Mouse (Mus musculus): ENCODE data around the gene Pno1. TPM values are rescaled to one million over a fixed set of nuclear protein-coding genes. Genes with fewer than 3 reads are reported as not detected.

Pno1 gene
- polyA plus RNA-seq, 1 experiment = 67.2 TPM

DNA sequence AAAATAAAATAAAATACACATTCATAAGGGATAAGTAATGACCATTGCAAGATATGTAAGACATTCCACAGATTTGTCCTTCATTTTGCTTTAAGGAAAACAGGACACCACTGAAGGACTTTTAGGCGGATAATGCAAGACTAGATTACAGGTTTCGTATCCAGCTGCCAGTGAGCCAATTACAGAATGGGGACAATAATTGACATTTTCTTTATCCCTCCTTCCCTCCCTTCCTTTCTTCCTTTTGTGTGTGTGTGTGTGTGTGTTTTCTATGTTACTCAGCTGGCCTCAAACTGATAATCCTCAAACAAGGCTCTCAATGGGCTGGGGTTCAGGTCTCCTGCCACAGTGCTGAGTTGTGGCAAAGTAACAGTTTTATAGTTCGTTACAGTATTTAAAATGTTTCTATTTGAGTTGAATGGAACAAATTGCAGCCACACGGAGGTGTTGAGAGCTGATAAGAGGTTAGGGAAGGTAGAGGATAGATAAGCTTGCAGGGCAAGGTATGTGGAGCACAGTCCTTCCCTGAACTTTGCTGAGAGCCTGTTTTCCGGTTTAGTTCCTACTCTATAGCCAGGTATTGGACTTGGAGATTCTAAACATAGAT, 1.6 kb upstream of the Pno1 start:
- Histone ChIP-seq H3K27ac (ENCODE audit: insufficient read depth, low read length) (no peak overlapping the region), H3K4me1 (ENCODE audit: control insufficient read depth, insufficient read depth, low read length) (no peaks in the 10 kb centered on the region), H3K4me3 (ENCODE audit: insufficient read depth, low read length) (no peak overlapping the region)
- TF ChIP-seq POLR2A (IDR thresholded peaks at IDR 0.05; ENCODE audit: low read depth, low read length) (no peak), CTCF (IDR thresholded peaks at IDR 0.05; ENCODE audit: borderline replicate concordance, insufficient read depth, low read length) (no peak)

DNA sequence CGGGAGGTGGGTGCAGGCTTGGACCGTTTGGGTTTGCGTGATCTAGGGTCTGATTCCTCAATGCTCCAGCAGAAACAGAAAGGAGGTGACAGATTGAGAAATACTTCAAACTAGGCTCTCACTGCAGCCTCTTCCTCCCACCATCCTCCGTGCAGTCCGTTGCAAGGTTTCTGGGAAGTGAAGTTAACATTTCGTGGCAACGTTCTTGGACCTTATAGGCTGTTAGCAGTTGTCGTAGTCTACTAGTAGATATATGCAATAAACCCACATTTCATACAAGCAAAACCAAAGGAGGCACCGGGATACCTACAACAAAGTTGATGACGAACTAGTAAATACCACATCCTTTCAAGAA, 750 bp upstream of the Pno1 start:
- no peaks in the 10 kb centered on the region for H3K4me1 ChIP-seq (ENCODE audit: control insufficient read depth, insufficient read depth, low read length)
- H3K4me3 ChIP-seq (ENCODE audit: insufficient read depth, low read length) = peak overlapping the region; percentile 82
- TF ChIP-seq CTCF (IDR thresholded peaks at IDR 0.05; ENCODE audit: borderline replicate concordance, insufficient read depth, low read length) = no peak
- TF ChIP-seq POLR2A (IDR thresholded peaks at IDR 0.05; ENCODE audit: low read depth, low read length) = no peak; the same call in none of the 2 replicates

DNA sequence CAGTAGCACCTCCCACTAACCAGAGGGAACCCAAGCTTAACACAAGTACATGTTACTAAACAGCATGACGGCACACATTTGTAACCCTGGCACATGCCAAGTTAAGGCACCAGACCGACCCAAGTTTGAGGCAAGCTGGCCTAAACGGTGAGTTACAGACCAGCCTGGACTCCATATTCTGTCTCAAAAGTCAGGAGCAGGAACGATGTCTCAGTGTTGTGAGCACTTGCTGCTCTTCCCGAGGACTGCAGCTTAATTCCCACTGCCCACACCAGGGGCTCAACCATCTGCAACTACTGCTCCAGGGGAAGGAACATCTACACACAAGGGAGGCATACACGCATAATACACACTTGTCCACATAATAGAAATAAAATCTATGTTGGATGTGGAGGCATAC, 8.9 kb downstream of the Pno1 start:
- no peak overlapping the region for H3K27ac ChIP-seq (ENCODE audit: insufficient read depth, low read length)
- H3K4me3 ChIP-seq (ENCODE audit: insufficient read depth, low read length) = no peak overlapping the region
- TF ChIP-seq POLR2A (IDR thresholded peaks at IDR 0.05; ENCODE audit: low read depth, low read length) (no peak), CTCF (IDR thresholded peaks at IDR 0.05; ENCODE audit: borderline replicate concordance, insufficient read depth, low read length) (no peak)
- H3K4me1 ChIP-seq (ENCODE audit: control insufficient read depth, insufficient read depth, low read length) = no peaks in the 10 kb centered on the region; the same call in 1 of the 2 replicates

More for the DNA sequence above, 750 bp upstream of the Pno1 start:
- H3K27ac ChIP-seq (ENCODE audit: insufficient read depth, low read length) = peak overlapping the region; percentile 37

DNA sequence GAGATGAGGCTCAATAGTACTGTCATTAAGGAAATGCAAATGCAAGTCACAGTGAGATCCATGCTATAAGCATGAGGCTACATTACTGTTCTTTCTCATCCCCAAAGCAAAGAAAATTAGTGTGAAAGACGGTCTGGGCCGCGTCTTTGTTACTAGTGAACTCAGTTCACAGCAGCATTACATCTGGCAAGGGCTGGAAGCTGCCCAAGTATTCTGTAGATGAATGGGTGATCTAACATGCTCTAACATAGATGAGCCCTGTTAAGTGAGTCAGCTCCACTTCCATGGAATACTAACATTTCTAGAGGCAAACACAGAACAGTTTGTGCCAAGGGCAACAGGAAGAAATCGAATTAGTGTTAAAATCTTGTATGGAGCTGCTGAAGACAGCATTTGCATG, 10.4 kb downstream of the Pno1 start:
- H3K27ac ChIP-seq (ENCODE audit: insufficient read depth, low read length) = no peak overlapping the region
- TF ChIP-seq POLR2A (IDR thresholded peaks at IDR 0.05; ENCODE audit: low read depth, low read length) = no peak
- no peak for TF ChIP-seq CTCF (IDR thresholded peaks at IDR 0.05; ENCODE audit: borderline replicate concordance, insufficient read depth, low read length)
- no peak overlapping the region for H3K4me3 ChIP-seq (ENCODE audit: insufficient read depth, low read length)
- H3K4me1 ChIP-seq (ENCODE audit: control insufficient read depth, insufficient read depth, low read length) = no peaks in the 10 kb centered on the region; the same call in 1 of the 2 replicates

DNA sequence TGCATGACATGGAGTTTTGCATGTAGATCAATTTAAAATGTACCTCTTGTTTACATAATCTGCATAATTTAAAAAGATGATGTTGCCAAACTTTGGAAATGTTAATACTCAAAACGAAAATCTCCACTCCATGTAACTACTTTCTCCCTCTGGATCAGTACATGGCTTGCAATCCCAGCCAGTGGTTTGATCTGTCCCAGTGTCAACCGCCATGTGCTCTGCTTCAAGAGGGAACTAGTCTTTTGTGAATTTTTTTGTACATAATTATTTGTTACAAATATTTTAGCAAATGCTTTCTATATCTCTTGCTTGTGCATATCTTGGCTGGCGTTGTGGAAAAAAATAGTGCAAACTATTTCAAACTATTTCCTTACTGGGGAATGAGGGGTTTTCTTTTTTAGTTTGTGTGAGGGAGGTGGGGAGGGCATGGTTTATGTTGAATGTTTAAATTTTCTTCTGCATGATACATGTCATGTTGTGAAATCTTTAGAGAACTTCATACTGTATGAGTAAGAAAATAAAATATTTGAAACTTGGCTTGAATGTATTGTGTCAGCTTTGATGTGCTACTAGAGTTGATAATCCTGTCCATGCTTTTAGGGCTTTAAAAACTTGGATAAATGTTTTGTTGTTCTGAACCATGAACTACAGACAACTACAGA, 11.4 kb downstream of the Pno1 start:
- Histone ChIP-seq H3K27ac (ENCODE audit: insufficient read depth, low read length) (no peak overlapping the region), H3K4me3 (ENCODE audit: insufficient read depth, low read length) (no peak overlapping the region), H3K4me1 (ENCODE audit: control insufficient read depth, insufficient read depth, low read length) (no peaks in the 10 kb centered on the region; the same call in 1 of the 2 replicates)
- TF ChIP-seq CTCF (IDR thresholded peaks at IDR 0.05; ENCODE audit: borderline replicate concordance, insufficient read depth, low read length) = no peak
- no peak for TF ChIP-seq POLR2A (IDR thresholded peaks at IDR 0.05; ENCODE audit: low read depth, low read length)

DNA sequence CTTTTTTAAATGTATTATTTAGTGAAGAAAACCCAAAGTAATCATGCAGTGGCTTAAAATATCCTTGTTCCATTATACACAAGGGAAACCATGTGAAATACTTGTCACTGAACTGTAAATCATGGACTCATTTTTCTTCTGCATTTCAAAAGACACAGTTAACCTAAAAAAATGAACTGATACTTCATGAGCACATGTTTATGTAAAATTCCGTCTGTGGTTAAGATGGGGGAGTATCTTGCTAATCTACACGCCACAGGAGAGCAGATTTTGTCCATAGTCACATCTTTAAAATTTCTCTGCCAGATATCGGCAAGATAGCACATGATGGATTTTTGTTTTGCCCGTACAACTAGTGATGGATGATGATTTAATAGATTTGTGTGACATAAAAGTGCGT, 12.2 kb downstream of the Pno1 start:
- H3K27ac ChIP-seq (ENCODE audit: insufficient read depth, low read length) = no peak overlapping the region
- H3K4me1 ChIP-seq (ENCODE audit: control insufficient read depth, insufficient read depth, low read length) = no peaks in the 10 kb centered on the region; the same call in 1 of the 2 replicates
- TF ChIP-seq CTCF (IDR thresholded peaks at IDR 0.05; ENCODE audit: borderline replicate concordance, insufficient read depth, low read length) = no peak
- no peak for TF ChIP-seq POLR2A (IDR thresholded peaks at IDR 0.05; ENCODE audit: low read depth, low read length)
- no peak overlapping the region for H3K4me3 ChIP-seq (ENCODE audit: insufficient read depth, low read length)

DNA sequence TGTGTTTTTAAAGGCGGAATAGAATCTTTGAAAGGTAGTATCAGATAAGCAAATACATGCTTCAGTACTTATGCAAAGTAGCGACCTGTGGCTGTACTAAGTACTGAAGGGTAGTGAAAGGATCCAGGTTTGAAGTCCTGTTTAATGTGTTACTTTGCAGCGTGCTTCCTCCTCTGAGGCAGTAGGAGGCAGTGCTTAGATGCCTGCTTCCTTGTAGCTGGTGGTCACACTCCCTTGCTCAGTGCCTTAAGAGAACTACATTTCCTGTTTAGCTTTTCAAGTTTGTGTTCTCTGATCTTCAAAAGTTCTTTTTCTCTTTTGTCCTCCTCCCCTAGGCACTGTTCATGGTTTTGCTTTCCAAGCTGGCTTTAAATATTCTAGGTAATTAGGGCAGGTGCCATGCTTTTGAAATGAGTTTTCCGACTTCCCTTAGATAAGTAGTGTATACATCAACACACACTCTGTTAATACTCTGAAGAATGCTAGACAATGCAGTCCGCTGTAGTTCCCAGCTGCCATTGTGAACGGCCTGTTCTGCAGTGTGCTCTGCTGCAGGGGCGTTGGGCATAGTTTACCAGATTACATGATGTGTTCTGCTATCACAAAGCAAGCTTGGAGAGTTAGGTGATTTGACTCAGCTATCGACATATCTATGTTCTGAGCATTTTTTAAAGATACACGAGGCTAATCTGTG, 19.1 kb downstream of the Pno1 start:
- no peak overlapping the region for H3K4me3 ChIP-seq (ENCODE audit: insufficient read depth, low read length)
- H3K27ac ChIP-seq (ENCODE audit: insufficient read depth, low read length) = no peak overlapping the region
- H3K4me1 ChIP-seq (ENCODE audit: control insufficient read depth, insufficient read depth, low read length) = no peaks in the 10 kb centered on the region
- no peak for TF ChIP-seq POLR2A (IDR thresholded peaks at IDR 0.05; ENCODE audit: low read depth, low read length)
- TF ChIP-seq CTCF (IDR thresholded peaks at IDR 0.05; ENCODE audit: borderline replicate concordance, insufficient read depth, low read length) = no peak

DNA sequence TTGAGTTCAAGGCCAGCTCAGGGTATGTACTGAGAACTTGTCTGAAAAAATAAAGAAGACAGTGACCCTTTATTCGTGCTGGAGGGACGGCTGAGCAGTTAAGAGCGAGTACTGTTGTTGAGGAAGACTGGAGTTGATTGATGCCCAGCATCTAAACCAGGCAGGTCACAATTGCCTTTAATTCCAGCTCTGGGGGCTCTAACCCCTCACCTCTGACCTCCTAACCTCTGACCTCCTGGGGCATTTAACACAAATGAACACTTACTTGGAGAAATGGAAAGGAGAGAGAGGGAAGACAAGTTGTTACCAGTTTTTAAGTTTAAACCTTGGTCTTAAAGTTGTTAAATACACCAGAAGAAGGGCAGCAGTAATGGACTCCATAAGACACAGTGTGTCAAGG, 22.6 kb downstream of the Pno1 start:
- H3K4me1 ChIP-seq (ENCODE audit: control insufficient read depth, insufficient read depth, low read length) = no peaks in the 10 kb centered on the region
- TF ChIP-seq CTCF (IDR thresholded peaks at IDR 0.05; ENCODE audit: borderline replicate concordance, insufficient read depth, low read length) (no peak), POLR2A (IDR thresholded peaks at IDR 0.05; ENCODE audit: low read depth, low read length) (no peak)

DNA sequence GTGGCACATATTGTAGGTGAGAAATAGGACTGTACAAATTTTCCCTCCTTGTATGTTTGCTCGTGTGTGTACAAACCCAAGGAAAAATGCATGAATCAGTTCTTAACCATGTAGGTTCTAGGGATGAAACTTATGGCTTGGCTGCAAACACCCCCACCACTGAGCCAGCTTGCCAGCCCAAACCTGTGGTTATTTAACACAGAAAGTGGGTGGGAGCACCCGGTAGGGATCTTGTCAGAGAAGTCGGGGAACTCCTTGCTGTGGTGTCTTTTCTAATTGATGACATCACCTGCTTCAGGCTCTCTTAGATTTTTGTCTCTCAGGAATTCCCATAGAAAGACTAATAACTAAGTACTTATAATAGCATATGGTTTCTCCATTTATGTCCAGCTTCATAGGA, 23.7 kb downstream of the Pno1 start:
- no peaks in the 10 kb centered on the region for H3K4me1 ChIP-seq (ENCODE audit: control insufficient read depth, insufficient read depth, low read length)
- H3K27ac ChIP-seq (ENCODE audit: insufficient read depth, low read length) = no peak overlapping the region
- H3K4me3 ChIP-seq (ENCODE audit: insufficient read depth, low read length) = no peak overlapping the region
- no peak for TF ChIP-seq CTCF (IDR thresholded peaks at IDR 0.05; ENCODE audit: borderline replicate concordance, insufficient read depth, low read length)
- TF ChIP-seq POLR2A (IDR thresholded peaks at IDR 0.05; ENCODE audit: low read depth, low read length) = no peak

More for the DNA sequence above, 22.6 kb downstream of the Pno1 start:
- Histone ChIP-seq H3K27ac (ENCODE audit: insufficient read depth, low read length) (no peak overlapping the region), H3K4me3 (ENCODE audit: insufficient read depth, low read length) (no peak overlapping the region)

DNA sequence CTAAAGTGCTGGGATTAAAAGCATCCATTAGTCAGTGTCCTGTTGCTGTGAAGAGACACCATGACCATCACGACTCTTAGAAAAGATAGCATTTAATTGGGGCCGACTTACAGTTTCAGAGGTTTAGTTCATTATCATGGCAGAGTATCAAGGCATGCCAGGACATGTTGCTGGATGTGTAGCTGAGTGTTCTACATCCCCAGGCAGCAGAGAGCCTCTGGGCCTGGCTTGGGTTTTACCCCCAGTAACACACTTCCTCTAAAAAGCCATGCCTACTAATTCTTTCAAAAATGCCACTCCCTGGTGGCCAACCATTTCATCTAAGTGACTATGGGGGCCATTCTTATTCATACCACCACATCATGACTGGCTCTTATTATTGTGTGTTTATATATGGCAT, 28.2 kb downstream of the Pno1 start:
- TF ChIP-seq POLR2A (IDR thresholded peaks at IDR 0.05; ENCODE audit: low read depth, low read length) (no peak), CTCF (IDR thresholded peaks at IDR 0.05; ENCODE audit: borderline replicate concordance, insufficient read depth, low read length) (no peak)
- Histone ChIP-seq H3K27ac (ENCODE audit: insufficient read depth, low read length) (no peak overlapping the region), H3K4me3 (ENCODE audit: insufficient read depth, low read length) (no peak overlapping the region), H3K4me1 (ENCODE audit: control insufficient read depth, insufficient read depth, low read length) (no peaks in the 10 kb centered on the region)

All from embryonic fibroblast, embryonic 13.5 days (primary cell).